Mouse (Mus musculus): ENCODE measurements around the gene Cygb.
"Not testable (repeated sequence)": the region's sequence is repeated elsewhere in the genome, so short reads cannot be mapped to it uniquely, and the experiment has no call there.

Gene Cygb

DNA sequence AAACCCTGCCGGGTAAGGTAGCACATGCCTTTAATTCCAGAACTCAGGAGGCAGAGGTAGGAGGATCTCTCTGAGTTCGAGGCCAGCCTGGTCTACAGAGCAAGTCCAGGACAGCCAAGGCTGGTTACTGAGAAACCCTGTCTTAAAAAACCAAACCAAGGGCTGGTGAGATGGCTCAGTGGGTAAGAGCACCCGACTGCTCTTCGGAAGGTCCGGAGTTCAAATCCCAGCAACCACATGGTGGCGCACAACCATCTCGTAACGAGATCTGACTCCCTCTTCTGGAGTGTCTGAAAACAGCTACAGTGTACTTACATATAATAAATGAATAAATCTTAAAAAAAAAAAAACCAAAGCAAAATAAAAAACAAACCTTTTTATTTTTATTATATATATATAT lies 17.5 kb downstream of the Cygb start:
- DNase-seq (ENCODE audit: low spot score in 2 of 2): not testable (repeated sequence)

DNA sequence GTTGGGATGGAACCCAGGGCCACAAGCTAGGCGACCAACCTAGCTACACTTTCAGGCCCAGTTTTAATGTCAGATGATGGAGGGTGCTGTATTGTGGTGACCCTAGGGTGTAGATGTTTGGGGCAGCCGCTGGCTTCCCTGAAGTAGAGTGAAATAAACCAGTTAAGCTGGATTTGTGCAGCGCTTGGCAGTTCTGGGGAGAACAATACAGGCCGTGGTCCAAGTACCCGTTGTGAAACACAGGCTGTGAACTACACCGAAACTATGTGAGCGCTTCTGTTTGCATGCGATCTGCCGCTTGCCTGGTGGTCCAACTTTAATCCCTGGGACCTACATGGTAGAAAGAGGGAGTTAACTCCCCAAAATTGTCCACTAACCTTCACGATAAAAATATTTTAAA lies 21.2 kb downstream of the Cygb start:
- DNase-seq (ENCODE audit: low spot score in 2 of 2): no peak

DNA sequence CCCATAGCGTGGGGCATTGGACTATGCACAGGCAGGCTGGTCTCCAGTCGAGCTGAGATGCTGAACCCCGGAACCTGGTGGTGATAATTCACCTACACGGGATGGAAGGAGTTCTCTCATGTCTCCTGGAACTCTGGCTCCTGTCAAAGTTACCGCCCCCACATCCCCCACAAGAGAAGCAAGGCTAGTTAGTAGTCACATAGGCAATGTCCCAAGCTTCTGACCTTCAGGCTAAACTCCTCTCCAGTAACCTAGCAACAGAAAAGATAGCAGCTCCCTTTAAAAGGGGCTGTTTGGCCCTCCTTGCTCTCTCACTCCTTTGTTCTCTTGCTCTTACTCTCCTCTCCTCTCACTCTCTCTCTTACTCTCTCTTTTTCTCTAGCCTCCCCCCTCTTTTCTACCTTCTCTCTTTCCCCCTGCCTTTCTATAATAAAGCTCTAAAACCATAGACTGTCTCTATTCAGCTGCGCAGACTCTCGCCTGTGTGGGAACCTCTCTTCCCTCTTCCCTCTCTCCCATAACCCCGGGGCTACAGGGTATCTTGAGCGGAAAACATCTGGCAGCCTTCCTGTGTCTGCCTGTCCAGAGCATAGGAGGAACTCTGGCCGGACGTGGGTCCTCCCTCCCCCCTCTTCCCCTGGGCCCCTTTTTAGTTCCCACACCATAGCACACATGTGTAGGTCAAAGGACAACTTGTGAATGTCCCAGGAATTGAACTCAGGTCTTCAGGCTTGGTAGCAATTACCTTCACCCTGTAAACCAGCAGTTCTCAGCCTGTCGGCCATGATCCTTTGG lies 23.7 kb downstream of the Cygb start:
- DNase-seq (ENCODE audit: low spot score in 2 of 2): no peak

DNA sequence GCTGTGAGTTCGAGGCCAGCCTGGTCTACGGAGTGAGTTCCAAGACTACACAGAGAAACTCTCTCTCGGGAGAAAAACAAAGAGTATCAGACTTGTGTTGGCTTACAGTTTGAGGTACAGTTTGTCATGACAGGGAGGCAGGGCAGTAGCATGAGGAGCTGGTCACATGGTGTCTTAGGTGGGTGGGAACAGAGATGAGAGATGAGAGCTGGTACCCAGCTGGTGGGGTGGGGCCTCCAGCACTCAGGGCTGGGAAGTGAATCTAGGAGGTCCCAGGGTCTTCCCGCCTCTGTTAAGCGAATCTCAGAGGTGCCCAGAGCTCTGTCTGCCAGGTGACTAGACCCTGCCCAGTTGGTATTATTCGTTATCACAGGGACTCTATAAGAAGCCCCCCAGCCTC lies 24.6 kb downstream of the Cygb start:
- no peak for DNase-seq (ENCODE audit: low spot score in 2 of 2)

DNA sequence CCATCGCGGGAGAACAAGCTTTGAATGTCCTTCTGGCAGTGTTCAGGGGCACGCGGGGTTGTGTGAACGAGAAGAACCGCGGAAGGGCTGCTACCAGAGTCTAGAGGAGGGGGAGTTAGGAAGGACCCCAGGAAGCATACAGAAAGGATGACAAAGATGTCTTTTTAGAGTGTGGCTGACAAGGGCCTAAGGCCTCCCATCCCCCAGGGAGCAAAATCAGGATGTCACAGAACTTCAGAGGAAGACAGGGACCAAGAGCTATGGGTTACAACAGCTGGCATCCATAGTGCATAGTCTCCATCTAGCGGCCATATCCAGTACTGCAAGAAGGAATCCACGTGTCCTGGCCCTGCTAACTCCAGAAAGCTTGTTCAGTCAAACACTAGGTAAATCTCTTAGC lies 25.4 kb downstream of the Cygb start:
- peak; percentile 78 to 85 for DNase-seq (ENCODE audit: low spot score in 2 of 2)

DNA sequence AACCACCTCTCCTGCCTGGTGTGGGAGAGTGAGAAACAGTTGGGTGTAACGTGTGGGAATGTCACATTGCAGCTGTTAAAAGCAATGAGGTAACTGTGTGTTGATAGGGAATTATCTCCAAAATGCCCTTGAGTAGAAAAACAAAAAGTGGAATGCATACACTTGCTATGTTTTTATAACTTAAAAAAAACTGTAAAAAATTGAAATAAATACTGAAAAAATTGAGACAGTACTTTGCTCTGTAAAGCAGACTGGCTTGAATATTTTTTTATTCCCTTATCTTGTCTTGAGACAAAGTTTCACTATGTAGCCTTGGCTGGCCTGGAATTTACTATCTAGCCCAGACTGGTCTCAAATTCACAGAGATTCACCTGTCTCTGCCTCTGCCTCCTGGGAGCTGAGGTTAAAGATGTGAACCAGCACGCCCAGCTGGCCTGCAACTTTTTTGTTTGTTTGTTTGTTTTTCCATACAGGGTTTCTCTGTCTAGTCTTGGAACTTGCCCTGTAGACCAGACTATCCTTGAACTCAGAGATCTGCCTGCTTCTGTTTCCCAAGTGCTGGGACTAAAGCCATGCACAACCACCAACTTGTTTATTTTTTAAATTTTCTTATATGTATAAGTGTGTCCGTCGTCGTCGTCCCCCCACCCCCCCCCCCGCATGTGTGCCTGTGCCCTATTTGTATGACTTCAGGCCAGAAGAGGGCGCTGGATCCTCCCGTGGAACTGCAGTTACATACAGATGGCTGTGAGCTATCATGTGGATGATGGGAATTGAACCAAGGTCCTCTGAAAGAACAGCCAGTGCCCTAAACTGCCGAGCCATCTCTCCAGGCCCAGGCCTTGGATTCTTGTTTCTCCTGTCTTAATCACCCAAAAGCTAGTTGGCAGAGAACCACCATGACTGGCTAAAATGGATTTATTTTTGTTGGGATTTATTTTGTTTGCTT lies 26.8 kb downstream of the Cygb start:
- peak in 1 of 2 experiments; percentile 61 for DNase-seq (ENCODE audit: low spot score in 2 of 2)

DNA sequence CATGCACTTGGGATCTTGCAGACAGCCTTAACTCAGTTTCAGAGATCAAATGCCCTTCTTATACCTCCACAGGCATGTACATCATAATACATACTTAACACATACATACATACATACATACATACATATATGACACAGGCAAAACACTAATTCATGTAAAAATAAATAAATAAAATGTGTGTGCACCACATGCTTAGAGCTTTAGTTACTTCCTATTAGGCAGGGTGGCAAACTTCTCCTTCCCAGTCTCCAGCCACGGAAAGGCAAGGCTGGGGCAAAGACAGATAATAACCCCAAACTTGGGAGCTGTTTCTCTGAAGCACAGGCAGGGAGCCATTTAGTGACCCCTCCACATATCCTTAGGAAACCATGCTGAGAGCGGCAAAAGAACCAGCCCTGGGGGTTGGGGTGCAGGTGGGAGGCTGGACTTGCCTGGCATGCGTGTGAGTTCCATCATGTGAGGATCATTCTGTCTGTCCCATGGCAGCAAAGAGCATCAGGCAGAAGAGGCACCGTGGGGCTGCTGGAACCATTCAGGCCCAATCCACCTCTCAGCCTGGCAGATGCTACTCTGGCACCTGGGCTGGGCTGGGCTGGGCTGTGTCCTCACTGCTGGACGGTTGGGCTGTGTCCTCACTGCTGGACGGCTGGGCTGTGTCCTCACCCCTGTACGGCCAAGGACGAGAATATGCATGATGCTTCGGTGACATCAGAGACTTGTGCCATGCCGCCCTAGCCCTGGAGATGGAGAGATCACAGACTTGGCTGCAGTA lies 27.6 kb downstream of the Cygb start, which contains the start of gene Rhbdf2:
Gene Rhbdf2, minus strand, starts transcription at position 721 of the 773 bp plus-strand sequence.
- no peak for DNase-seq (ENCODE audit: low spot score in 2 of 2)

DNA sequence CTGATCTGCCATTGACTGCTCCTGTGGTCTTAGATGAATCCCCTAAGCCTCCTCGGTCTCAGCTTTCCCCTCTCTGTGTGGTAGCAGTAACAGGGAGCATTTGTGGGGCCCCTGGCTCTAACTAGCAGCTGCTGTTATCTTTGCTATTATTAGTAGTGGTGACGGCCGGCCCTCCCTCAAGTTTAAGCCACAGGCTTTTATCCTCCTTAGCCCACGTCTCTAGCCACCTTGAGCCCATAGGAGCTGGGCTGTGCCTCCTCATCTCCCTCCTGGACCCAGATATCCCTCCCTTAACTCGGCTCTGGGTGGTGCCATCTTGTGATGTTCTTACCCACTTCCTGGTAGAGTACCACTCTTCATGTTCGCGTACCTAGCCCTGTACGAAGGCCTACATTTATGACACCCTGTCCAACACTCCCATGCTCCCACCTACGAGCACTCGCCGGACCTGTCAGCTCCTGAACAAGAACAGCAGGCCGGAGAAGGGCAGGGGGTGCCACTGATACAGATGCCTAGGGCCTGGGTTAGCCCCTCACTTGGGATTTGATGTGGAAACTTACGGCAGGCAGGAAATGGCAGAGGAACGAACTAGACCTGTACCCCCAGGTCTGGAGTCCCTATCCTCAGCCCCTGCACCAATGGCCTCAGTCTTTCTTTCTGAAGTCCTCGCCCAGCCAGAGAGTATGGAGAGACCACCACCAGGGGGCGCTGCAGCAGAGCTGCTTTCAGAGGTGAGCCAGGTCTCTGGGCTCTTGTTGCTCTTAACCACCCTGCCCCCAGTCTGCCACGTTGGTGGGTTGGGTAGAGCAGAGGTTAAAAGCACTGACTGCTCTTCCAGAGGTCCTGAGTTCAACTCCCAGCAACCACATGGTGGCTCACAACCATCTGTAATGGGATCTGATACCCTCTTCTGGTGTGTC lies 28.8 kb downstream of the Cygb start:
- DNase-seq (ENCODE audit: low spot score in 2 of 2): peak; percentile 51 to 77

DNA sequence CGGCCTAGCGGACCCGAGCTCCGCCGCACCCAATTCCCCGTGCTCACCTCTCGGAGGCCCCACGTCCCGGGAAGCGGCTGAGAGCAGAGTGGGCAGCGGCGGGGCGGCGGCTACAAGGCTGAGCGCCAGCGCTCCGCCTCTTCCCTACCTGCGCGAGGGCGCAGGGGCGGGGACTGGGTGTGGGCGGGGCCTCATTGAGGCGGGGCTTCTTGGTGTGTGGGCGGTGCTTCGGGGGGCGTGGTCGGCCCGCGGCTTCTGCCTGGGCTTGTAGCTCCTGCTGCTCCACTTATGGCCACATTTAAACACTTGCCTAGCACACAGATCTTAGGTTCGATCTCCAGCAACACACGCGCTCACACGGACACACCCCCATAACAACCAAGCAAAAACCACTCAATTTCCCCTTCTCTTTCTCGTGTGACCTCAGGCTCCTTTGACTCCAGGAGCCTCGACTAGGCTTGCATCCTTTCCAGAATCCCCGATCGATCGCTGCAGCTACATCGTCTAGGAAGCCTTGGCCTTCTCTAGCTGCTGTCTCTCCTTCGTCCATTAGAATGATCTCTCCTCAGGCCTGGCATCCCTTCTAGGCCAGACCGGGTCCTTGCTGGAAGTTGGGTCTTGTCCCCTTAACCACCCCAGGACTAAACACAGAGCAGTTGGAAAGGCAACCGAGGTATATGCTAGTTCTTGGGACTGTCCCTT lies 29.8 kb downstream of the Cygb start:
- DNase-seq (ENCODE audit: low spot score in 2 of 2): peak; percentile 79 to 90

DNA sequence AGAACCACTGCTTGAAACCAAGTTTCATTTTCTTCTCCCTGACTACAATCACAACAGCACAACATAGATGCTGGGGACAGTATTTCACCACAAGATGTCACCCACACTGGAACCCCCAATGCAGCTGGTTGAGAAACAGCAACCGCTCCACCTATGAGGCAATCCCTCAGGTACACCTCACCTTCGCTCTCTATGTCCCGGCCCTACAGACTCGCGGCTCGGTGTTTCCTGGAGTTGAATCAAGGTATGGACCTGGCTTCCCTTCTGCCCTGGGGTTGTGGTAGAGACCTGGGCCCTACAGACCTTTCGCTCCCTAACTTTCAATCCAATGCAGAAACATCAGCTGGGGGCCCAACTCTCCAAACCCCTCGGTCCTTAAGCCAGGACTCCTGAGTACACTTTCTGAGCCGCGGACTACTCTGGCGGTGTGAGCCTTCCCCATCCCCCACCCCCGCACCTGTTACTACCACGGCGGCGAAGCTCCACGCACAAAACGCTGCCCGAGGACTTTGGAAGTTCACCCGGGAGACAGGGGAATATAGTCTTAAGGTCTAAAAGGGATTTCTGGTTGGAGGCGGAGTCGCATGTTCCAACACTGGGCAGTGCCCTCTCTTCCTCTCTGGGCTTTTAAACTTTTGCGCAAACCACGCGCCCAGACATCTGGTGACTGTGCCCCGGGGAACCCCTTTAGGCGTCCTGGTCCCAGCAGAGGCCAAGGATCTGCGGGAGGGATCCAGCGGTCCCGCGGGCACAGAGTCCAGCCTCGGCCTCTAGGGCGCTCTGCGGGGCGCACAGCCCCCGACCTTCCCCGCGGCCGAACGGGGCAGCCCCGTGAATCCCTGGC lies 30.6 kb downstream of the Cygb start:
- peak in 1 of 2 experiments; percentile 30 for DNase-seq (ENCODE audit: low spot score in 2 of 2)

DNA sequence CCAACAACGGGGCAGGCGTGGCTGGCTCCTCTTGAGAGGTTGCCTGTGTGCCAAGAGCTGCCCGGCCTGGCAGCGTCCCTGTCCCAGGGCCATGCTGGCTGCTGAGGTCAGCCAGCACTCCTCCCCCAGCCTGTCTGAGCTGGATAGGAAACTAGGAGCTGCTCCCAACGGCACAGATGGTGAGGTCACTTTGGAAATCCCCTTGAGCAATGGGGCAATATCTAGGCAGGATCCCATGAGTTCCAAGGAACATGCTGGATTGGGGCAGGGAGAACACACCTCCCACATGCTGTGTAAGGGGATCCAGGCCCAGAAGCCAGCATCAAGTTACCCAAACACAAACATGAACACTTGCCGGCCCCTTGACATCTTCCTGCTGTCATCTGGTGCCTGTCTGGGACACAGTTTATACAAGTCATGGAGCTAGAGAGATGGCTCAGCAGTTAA lies 32.8 kb downstream of the Cygb start:
- no peak for DNase-seq (ENCODE audit: low spot score in 2 of 2)

DNA sequence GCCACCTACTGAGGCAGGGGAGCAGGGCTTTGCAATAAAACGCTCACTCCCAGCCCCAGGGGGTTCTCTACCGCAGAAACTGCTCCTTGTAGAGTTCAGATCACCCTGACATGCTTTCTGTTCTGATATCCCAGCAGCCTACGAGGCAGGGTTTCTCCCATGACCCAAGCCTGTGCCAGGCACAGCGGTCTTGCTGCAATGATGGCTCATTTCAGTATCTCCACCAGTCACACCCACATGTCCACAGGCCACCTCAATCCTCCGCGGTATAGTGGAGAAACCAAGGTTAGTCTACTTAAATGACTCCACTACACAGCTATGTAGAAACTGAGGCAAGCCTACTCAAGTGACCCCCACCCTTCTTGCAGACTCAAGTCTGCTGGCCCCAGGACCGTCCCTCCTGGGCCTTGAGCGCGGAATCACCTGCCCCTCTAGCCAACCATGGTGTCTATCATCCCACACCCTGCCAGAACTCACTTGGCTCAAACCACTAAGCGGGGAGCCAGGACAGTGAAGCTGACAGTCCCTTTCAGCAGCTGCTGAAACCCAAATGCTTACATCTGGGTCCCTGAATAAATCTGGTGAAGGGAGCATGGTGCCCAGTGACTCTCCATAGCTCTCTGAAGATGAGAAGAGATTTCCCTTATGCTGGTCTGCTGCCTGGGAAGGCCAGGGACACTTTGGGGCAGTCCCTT lies 33.4 kb downstream of the Cygb start:
- DNase-seq (ENCODE audit: low spot score in 2 of 2): no peak

DNA sequence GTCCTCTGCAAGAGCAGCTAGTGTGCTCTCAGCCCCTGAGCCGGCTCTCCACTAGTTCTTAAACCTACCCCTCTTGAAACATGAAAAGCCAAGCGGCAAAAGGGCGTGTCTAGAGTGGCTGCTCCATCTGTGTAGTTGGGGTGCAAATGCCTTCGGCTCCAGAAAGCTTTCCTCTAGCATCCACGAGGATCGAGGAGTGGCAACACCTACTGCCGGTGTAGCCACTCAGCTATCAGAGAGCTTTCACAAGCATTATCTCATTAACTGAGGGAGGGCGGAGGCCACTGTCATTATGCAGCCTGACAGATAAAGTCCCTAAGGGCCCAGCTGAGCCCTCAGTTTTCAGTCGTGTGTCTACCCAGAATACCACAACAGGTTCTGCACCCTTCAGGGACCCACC lies 34.0 kb downstream of the Cygb start:
- no peak for DNase-seq (ENCODE audit: low spot score in 2 of 2)

DNA sequence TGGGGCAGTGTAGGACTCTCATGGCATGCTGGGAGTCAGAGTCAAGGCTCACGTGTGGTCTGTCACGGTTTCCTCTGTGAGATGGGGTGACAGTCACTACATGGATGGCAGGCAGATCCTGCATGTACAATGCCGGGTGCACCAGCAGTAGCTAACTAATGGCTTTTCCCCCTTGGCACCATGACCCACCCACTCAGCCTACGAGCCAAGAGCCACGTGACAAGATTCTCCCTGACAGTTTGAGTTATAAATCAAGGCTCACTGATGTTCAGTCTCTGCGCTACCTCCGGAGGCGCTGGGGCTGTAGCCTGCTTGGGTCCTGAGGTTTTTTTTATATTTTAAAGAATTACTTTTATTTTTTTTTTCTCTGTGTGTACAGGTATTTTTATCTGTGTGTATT lies 34.6 kb downstream of the Cygb start:
- no peak for DNase-seq (ENCODE audit: low spot score in 2 of 2)

DNA sequence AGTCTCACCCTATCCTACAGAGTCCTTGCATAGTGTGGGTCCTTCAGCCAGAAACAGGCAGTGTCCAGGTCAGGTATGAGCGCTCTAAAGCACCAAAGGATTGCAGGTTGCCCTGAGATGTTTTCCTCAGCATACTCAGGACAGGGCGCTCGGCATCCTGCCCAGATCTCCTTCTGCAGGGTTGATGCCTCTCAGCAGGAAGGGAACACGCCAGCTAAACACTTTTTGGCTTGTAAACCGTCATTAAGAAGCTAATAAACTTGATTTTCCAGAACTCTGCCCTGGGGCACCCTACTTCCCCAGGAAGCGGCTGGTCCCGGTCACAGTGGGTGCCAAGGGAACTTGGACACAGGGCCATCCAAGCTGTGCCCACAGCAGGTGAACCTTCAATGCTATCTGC lies 35.0 kb downstream of the Cygb start:
- no peak for DNase-seq (ENCODE audit: low spot score in 2 of 2)

DNA sequence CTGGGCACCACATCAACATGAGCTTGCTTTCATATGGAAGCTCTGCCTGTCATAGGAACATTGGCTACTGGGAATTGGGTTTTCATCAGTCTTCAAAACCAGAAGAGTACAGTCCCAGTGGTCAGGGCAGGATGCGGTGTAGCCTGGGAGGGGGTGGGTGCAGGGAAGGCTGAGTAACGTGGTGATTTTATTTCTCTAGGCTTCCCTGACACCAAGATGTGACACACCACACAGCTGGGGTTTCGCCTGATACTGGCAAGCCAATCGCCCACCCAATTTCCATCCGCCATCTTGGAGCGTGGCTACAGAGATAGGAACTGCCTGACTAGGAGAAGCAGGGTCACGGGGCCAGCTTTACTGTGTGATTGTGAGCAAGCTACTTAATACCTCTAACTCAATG lies 35.4 kb downstream of the Cygb start:
- no peak for DNase-seq (ENCODE audit: low spot score in 2 of 2)

DNA sequence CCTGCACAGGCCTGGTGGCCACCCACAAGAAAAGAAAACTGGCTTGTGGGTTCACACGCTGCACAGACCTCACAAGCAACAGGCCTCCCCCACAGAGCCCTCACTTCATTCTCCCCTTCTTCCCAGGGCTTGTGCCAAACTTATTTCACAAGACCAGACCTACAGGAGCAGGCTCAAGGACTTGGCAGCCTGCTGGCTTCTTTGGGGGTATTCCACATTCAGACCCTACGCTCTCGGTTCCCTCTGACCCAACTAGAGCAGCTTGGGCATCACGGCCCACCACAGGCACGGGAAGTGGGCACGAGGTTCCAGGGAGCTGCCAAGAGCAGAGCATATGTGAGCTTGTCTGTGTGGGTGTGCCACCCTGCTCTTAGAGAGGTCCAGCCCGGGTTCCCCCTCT lies 36.5 kb downstream of the Cygb start:
- peak; percentile 23 to 30 for DNase-seq (ENCODE audit: low spot score in 2 of 2)

DNA sequence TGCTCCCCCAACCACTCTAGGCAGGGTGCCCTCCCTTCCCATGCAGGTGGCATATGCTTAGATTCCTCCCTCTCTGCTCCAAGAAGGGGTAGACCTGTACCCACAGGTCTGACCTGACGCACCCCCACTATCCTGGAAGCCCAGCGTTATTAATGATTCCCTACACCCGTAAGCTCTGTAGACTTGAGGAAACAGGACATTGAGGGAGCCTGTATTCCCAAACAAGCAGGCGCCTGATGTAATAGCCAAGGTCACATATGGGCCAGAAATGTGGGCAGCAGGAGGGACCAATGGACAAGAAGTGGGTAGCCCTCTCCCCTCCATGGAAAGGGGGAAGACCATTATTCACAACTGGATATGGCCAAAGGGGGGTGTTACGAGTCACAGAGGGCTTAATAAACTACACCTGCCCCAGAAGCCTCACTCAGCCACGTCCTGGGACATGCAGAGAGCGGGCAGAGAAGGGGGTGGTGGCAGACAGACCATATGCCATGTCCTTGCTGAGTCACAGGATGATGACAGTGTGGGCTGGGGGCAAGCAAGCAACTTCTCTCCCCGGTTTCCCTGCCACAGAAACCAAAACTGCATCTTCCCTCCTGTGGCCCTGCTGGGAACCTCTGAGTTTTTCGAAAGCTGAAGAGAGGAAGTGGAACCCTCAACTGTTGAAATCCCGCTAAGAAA lies 37.5 kb downstream of the Cygb start:
- DNase-seq (ENCODE audit: low spot score in 2 of 2): peak in 1 of 2 experiments; percentile 50

All from natural killer cell, adult 2 months (primary cell).